Mouse (Mus musculus): Measurements from ENCODE around the gene Keap1. TPM values are rescaled to one million over a fixed set of nuclear protein-coding genes. Genes with fewer than 3 reads are reported as not detected.

Keap1 gene
- total and polyA plus RNA-seq, 2 experiments from 2014 or later, result 67.0 to 72.7 TPM

DNA sequence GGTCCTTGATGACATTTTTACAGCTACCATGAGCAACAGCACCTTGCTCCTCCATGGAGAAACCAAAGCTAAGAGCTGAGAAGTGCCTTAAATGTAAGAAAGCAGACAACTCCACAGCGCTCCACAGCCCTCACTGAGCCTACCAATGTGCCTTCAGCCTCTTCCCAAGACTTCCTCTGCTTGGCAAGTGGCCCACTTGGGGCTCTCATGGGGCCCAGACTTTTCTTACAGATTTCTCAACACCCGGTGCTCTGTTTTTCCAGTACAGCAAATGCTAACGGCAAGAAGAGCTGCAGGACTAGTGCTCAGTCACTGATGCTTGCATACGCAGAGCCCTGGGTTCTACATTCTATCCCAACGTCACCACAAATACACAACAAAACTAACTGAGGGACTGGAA, 38.6 kb upstream of the Keap1 start:
- no peak overlapping the region for H3K9ac ChIP-seq
- H3K36me3 ChIP-seq (ENCODE audit: insufficient read depth), result peaks cover 87% of the 10 kb centered on the region
- no peak for TF ChIP-seq CTCF (IDR thresholded peaks at IDR 0.05; ENCODE audit: low read depth)
- WGBS, result 95% methylated on average over 5 of the region's 5 CpGs
- H3K4me1 ChIP-seq (ENCODE audit: insufficient read depth), result no peaks in the 10 kb centered on the region
- DNase-seq, result no peak
- H3K27me3 ChIP-seq (ENCODE audit: insufficient read depth, low read length), result no peaks in the 10 kb centered on the region
- ATAC-seq, result no peak
- no peaks in the 10 kb centered on the region for H3K9me3 ChIP-seq (ENCODE audit: low read length)
- no peak overlapping the region for H3K4me3 ChIP-seq (ENCODE audit: low read depth, low read length)
- H3K27ac ChIP-seq (ENCODE audit: low read depth, low read length), result no peak overlapping the region
- H3K4me2 ChIP-seq (ENCODE audit: low read depth), result no peak overlapping the region

GRCm38 (mm10) chr9:21276307-21276706, 37.1 kb upstream of the Keap1 start:
- H3K4me2 ChIP-seq (ENCODE audit: low read depth), result no peak overlapping the region
- DNase-seq (no peak), ATAC-seq (no peak)
- peaks cover 89% of the 10 kb centered on the region for H3K36me3 ChIP-seq (ENCODE audit: insufficient read depth)
- H3K4me3 ChIP-seq (ENCODE audit: low read depth, low read length), result no peak overlapping the region
- H3K27ac ChIP-seq (ENCODE audit: low read depth, low read length), result no peak overlapping the region
- H3K9ac ChIP-seq, result no peak overlapping the region
- H3K4me1 ChIP-seq (ENCODE audit: insufficient read depth), result no peaks in the 10 kb centered on the region
- no peaks in the 10 kb centered on the region for H3K27me3 ChIP-seq (ENCODE audit: insufficient read depth, low read length)
- WGBS, result 90% methylated on average over 8 of the region's 8 CpGs
- no peak for TF ChIP-seq CTCF (IDR thresholded peaks at IDR 0.05; ENCODE audit: low read depth)
- H3K9me3 ChIP-seq (ENCODE audit: low read length), result no peaks in the 10 kb centered on the region

DNA sequence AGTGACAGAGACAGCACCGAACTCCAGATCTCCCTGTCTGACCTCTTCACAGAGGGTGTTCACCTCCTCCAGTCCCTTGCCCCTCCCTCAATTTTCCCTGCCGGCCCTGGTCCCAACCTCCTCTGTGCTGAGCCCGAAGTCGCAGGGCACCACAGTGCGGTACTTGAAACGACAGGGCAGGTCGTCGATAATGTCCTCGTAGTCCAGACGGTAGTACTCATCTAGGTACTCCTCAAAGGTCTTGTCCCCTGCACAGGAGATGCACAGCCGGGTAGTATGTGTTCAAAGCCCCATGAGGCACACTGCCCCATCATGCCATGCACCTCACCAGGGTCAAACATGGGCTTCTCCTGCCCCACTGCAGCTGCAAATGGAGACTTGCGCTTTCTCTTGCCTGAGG, 36.6 kb upstream of the Keap1 start:
- Histone ChIP-seq H3K4me1 (ENCODE audit: insufficient read depth) (no peaks in the 10 kb centered on the region), H3K36me3 (ENCODE audit: insufficient read depth) (peaks cover 89% of the 10 kb centered on the region), H3K9me3 (ENCODE audit: low read length) (no peaks in the 10 kb centered on the region), H3K4me2 (ENCODE audit: low read depth) (no peak overlapping the region), H3K9ac (no peak overlapping the region), H3K27me3 (ENCODE audit: insufficient read depth, low read length) (no peaks in the 10 kb centered on the region), H3K4me3 (ENCODE audit: low read depth, low read length) (no peak overlapping the region), H3K27ac (ENCODE audit: low read depth, low read length) (no peak overlapping the region)
- DNase-seq (no peak), ATAC-seq (no peak)
- TF ChIP-seq CTCF (IDR thresholded peaks at IDR 0.05; ENCODE audit: low read depth), result no peak
- 92% methylated on average over 12 of the region's 12 CpGs for WGBS

GRCm38 (mm10) chr9:21275013-21275710, 36.0 kb upstream of the Keap1 start:
- H3K4me2 ChIP-seq (ENCODE audit: low read depth), result no peak overlapping the region
- ATAC-seq, result no peak
- TF ChIP-seq CTCF (IDR thresholded peaks at IDR 0.05; ENCODE audit: low read depth), result no peak
- no peak for DNase-seq
- H3K27ac ChIP-seq (ENCODE audit: low read depth, low read length), result no peak overlapping the region
- no peaks in the 10 kb centered on the region for H3K4me1 ChIP-seq (ENCODE audit: insufficient read depth)
- H3K4me3 ChIP-seq (ENCODE audit: low read depth, low read length), result no peak overlapping the region
- no peak overlapping the region for H3K9ac ChIP-seq
- H3K27me3 ChIP-seq (ENCODE audit: insufficient read depth, low read length), result no peaks in the 10 kb centered on the region
- no peaks in the 10 kb centered on the region for H3K9me3 ChIP-seq (ENCODE audit: low read length)
- 88% methylated on average over 7 of the region's 7 CpGs for WGBS
- H3K36me3 ChIP-seq (ENCODE audit: insufficient read depth), result peaks cover 91% of the 10 kb centered on the region

DNA sequence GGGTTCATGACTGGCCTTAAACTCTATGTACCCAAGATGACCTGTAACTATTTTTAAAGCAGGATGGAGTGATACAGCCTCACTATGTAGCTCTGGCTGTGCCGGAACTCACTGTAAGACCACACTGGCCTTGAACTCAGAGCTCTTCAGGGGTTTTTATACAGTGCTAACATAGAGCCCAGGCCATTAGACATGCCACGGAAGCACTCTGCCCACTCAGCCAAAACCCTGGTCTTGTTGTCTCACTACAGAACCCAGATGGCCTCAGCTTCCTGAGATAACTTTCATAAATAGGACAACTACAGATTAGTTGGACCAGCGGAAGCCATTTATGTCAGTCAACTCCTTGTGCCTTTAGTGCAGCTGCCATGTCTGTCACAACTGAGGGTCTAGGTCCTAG, 35.2 kb upstream of the Keap1 start:
- 94% methylated on average over 3 of the region's 3 CpGs for WGBS
- no peak for TF ChIP-seq CTCF (IDR thresholded peaks at IDR 0.05; ENCODE audit: low read depth)
- H3K36me3 ChIP-seq (ENCODE audit: insufficient read depth), result peaks cover 90% of the 10 kb centered on the region

GRCm38 (mm10) chr9:21273520-21274228, 34.5 kb upstream of the Keap1 start:
- Histone ChIP-seq H3K4me1 (ENCODE audit: insufficient read depth) (no peaks in the 10 kb centered on the region), H3K4me3 (ENCODE audit: low read depth, low read length) (no peak overlapping the region), H3K9ac (no peak overlapping the region), H3K36me3 (ENCODE audit: insufficient read depth) (peaks cover 90% of the 10 kb centered on the region), H3K4me2 (ENCODE audit: low read depth) (no peak overlapping the region), H3K27me3 (ENCODE audit: insufficient read depth, low read length) (no peaks in the 10 kb centered on the region), H3K27ac (ENCODE audit: low read depth, low read length) (no peak overlapping the region), H3K9me3 (ENCODE audit: low read length) (no peaks in the 10 kb centered on the region)
- ATAC-seq (no peak), DNase-seq (no peak)
- TF ChIP-seq CTCF (IDR thresholded peaks at IDR 0.05; ENCODE audit: low read depth), result no peak
- WGBS, result 84% methylated on average over 7 of the region's 7 CpGs

More for the DNA sequence above, 35.2 kb upstream of the Keap1 start:
- H3K27me3 ChIP-seq (ENCODE audit: insufficient read depth, low read length), result no peaks in the 10 kb centered on the region
- ATAC-seq, result no peak
- no peaks in the 10 kb centered on the region for H3K4me1 ChIP-seq (ENCODE audit: insufficient read depth)
- H3K9me3 ChIP-seq (ENCODE audit: low read length), result no peaks in the 10 kb centered on the region
- no peak overlapping the region for H3K4me3 ChIP-seq (ENCODE audit: low read depth, low read length)
- no peak for DNase-seq
- no peak overlapping the region for H3K4me2 ChIP-seq (ENCODE audit: low read depth)
- no peak overlapping the region for H3K27ac ChIP-seq (ENCODE audit: low read depth, low read length)
- no peak overlapping the region for H3K9ac ChIP-seq

DNA sequence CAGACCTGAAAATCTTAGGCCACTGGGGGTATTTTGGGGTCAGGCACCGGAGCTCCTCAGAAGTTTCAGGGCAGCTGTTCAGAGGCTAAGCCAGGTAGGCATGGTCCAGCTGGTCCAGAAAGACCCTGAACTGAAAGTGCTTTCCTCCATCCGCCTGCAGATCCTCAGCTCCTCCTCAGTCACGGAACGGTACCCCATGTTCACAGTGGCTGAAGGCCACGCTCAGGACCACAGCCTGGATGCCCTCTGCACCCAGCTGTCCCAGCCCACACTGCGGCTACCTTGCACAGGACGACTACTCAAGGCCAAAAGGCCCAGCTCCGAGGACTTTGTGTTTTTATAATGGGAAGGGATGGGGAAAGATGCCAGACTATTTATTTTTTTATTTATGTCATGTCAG, 33.9 kb upstream of the Keap1 start:
- DNase-seq, result no peak
- Histone ChIP-seq H3K9me3 (ENCODE audit: low read length) (no peaks in the 10 kb centered on the region), H3K27me3 (ENCODE audit: insufficient read depth, low read length) (no peaks in the 10 kb centered on the region), H3K4me1 (ENCODE audit: insufficient read depth) (no peaks in the 10 kb centered on the region), H3K9ac (no peak overlapping the region), H3K27ac (ENCODE audit: low read depth, low read length) (no peak overlapping the region), H3K4me3 (ENCODE audit: low read depth, low read length) (no peak overlapping the region), H3K4me2 (ENCODE audit: low read depth) (no peak overlapping the region), H3K36me3 (ENCODE audit: insufficient read depth) (peaks cover 95% of the 10 kb centered on the region)
- ATAC-seq, result no peak
- TF ChIP-seq CTCF (IDR thresholded peaks at IDR 0.05; ENCODE audit: low read depth), result no peak
- WGBS, result 92% methylated on average over 8 of the region's 8 CpGs

All from forebrain, postnatal 0 days (tissue).